In the genomic region with DNA sequence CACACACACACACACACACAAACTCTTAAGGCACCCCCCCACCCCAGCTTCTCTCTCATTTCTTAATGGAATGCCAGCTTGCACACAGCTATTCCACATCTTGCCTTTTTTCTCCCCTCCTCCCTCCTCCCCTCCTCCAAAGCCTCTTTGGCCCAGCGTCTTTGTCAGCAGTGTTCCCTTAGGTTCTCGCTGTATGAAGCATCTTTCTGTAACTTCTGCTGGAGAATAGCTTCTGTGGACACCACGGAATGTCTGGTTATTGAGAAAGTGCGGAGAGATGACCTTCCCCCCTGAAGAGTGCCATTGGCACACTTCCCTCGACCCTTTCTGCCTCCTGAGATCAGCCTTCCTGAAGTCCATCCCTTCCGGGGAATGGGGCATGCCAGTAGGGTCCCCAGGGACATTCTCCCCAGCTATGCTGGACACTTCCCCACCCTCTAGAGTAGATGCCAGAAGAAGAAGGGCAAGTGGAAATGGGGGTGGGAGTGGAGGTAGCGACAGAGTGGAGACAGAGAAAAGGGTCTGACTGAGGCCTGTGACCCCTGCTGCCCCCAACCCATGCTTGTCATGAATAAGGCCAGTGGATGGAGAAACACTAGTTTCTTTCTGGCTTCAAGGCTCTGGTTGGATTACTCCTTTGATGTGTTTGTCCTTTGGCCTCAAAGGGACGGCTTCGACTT, we compare ENCODE assay signal across 21 mouse cellular contexts. TPM values are rescaled to one million over a fixed set of nuclear protein-coding genes. Genes with fewer than 3 reads are reported as not detected.
DNase-seq lines count a peak whose midpoint lies in the region; ATAC-seq and TF ChIP-seq lines count a peak whose summit lies in the region.
"Had no signal": no experiment of that assay in that cellular context is flagged by ENCODE, and none has a peak within 500 bp of the region (broad histone marks: within the 10 kb centered on the region; RNA-seq: fewer than 3 reads in every experiment).

No protein-coding gene starts in this region.

- H3K9ac ChIP-seq in heart, postnatal 0 days (replicated peaks; ENCODE audit: low read depth, low read length), result no peak overlapping the region
- no peak overlapping the region for H3K9ac ChIP-seq in midbrain, embryonic 11.5 days (ENCODE audit: low read length)
- no peak overlapping the region for H3K9ac ChIP-seq in midbrain, embryonic 16.5 days (ENCODE audit: low read depth, low read length)
- H3K9ac ChIP-seq: forebrain, embryonic 15.5 days; heart, embryonic 12.5 days; liver, embryonic 13.5 days; neural tube, embryonic 15.5 days had no signal

- 0 out of 2 replicates have a peak overlapping the region, but pooled peaks have one; percentile 11 for H3K27ac ChIP-seq in heart, postnatal 0 days (ENCODE audit: low read depth)
- H3K27ac ChIP-seq in heart, embryonic 10.5 days, result no peak overlapping the region
- no peak overlapping the region for H3K27ac ChIP-seq in midbrain, embryonic 11.5 days (ENCODE audit: low read depth, low read length)
- no peak overlapping the region for H3K27ac ChIP-seq in midbrain, embryonic 16.5 days (ENCODE audit: low read length)
- H3K27ac ChIP-seq: forebrain, embryonic 15.5 days; kidney, postnatal 0 days; layer of hippocampus, adult 2 months; left cerebral cortex, adult 2 months; liver, embryonic 13.5 days; neural tube, embryonic 15.5 days had no signal

- no peak for ATAC-seq in heart, postnatal 0 days (ENCODE audit: insufficient read depth, low read depth)
- no peak for ATAC-seq in midbrain, embryonic 11.5 days (ENCODE audit: low FRiP score)
- no peak for ATAC-seq in midbrain, embryonic 16.5 days
- ATAC-seq: forebrain, embryonic 15.5 days; inflammation-experienced regulatory T-cells, adult 6 months had no signal

- no peaks in the 10 kb centered on the region for H3K36me3 ChIP-seq in heart, postnatal 0 days (replicated peaks; ENCODE audit: control insufficient read depth, insufficient read depth, low read length)
- H3K36me3 ChIP-seq in heart, embryonic 10.5 days, result no peaks in the 10 kb centered on the region
- no peaks in the 10 kb centered on the region for H3K36me3 ChIP-seq in midbrain, embryonic 11.5 days (ENCODE audit: control insufficient read depth, insufficient read depth, low read length)
- no peaks in the 10 kb centered on the region for H3K36me3 ChIP-seq in midbrain, embryonic 16.5 days (ENCODE audit: control insufficient read depth, insufficient read depth, low read length)
- H3K36me3 ChIP-seq: forebrain, embryonic 15.5 days; heart, embryonic 12.5 days; liver, embryonic 13.5 days; neural tube, embryonic 15.5 days had no signal

- no peak for TF ChIP-seq CTCF in heart, postnatal 0 days (IDR thresholded peaks at IDR 0.05; ENCODE audit: low read depth)

- peak; percentile 72 for DNase-seq in adrenal gland, postnatal 10 days
- DNase-seq in adrenal gland, postnatal 4 days (ENCODE audit: low spot score in 2 of 2), result no peak
- no peak for DNase-seq in heart, postnatal 0 days (ENCODE audit: low spot score)
- no peak for DNase-seq in heart, embryonic 10.5 days (ENCODE audit: low spot score)
- DNase-seq in midbrain, embryonic 11.5 days (ENCODE audit: low spot score, missing footprints), result peak; percentile 74
- DNase-seq in spleen, postnatal 4 days (ENCODE audit: low spot score in 2 of 2), result no peak
- DNase-seq in liver, result no peak
- DNase-seq: cerebellum, adult 11 months; cerebellum, postnatal 14 days; gastrocnemius, postnatal 14 days; liver, embryonic 13.5 days; lung, postnatal 36 days; thymus, adult 2 months had no signal

- no peaks in the 10 kb centered on the region for H3K9me3 ChIP-seq in heart, postnatal 0 days (replicated peaks; ENCODE audit: control insufficient read depth, low read length)
- no peaks in the 10 kb centered on the region for H3K9me3 ChIP-seq in heart, embryonic 10.5 days
- H3K9me3 ChIP-seq in midbrain, embryonic 11.5 days (ENCODE audit: control insufficient read depth, low read length), result no peaks in the 10 kb centered on the region
- no peaks in the 10 kb centered on the region for H3K9me3 ChIP-seq in midbrain, embryonic 16.5 days (replicated peaks; ENCODE audit: control insufficient read depth, low read length, poor library complexity, severe bottlenecking)
- H3K9me3 ChIP-seq: forebrain, embryonic 15.5 days; heart, embryonic 12.5 days; liver, embryonic 13.5 days; neural tube, embryonic 15.5 days had no signal

- no peaks in the 10 kb centered on the region for H3K27me3 ChIP-seq in heart, postnatal 0 days (ENCODE audit: control insufficient read depth, insufficient read depth, low read length)
- no peaks in the 10 kb centered on the region for H3K27me3 ChIP-seq in heart, embryonic 10.5 days (ENCODE audit: insufficient read depth, poor library complexity, severe bottlenecking)
- H3K27me3 ChIP-seq in midbrain, embryonic 11.5 days (ENCODE audit: control insufficient read depth, insufficient read depth, low read length), result no peaks in the 10 kb centered on the region
- H3K27me3 ChIP-seq in midbrain, embryonic 16.5 days (ENCODE audit: control insufficient read depth, insufficient read depth, low read depth, low read length), result no peaks in the 10 kb centered on the region
- H3K27me3 ChIP-seq: forebrain, embryonic 15.5 days; heart, embryonic 12.5 days; liver, embryonic 13.5 days; neural tube, embryonic 15.5 days had no signal

- no peak overlapping the region for H3K4me3 ChIP-seq in heart, postnatal 0 days (ENCODE audit: low read depth, low read length)
- no peak overlapping the region for H3K4me3 ChIP-seq in heart, embryonic 10.5 days
- no peak overlapping the region for H3K4me3 ChIP-seq in midbrain, embryonic 11.5 days (ENCODE audit: low read depth, low read length)
- H3K4me3 ChIP-seq in midbrain, embryonic 16.5 days (ENCODE audit: low read depth, low read length), result no peak overlapping the region
- H3K4me3 ChIP-seq: forebrain, embryonic 15.5 days; heart, embryonic 12.5 days; layer of hippocampus, adult 2 months; left cerebral cortex, adult 2 months; liver, embryonic 13.5 days; neural tube, embryonic 15.5 days had no signal

- TF ChIP-seq EP300 in heart, postnatal 0 days (IDR thresholded peaks at IDR 0.05; ENCODE audit: low read depth), result no peak

- peaks cover 39% of the 10 kb centered on the region for H3K4me1 ChIP-seq in heart, postnatal 0 days (ENCODE audit: control insufficient read depth, insufficient read depth)
- peaks cover 34% of the 10 kb centered on the region for H3K4me1 ChIP-seq in heart, embryonic 10.5 days
- no peaks in the 10 kb centered on the region for H3K4me1 ChIP-seq in midbrain, embryonic 11.5 days (ENCODE audit: control insufficient read depth, insufficient read depth, low read length)
- no peaks in the 10 kb centered on the region for H3K4me1 ChIP-seq in midbrain, embryonic 16.5 days (ENCODE audit: control insufficient read depth, insufficient read depth, low read length)
- H3K4me1 ChIP-seq: forebrain, embryonic 15.5 days; liver, embryonic 13.5 days; neural tube, embryonic 15.5 days had no signal

- no peak overlapping the region for H3K4me2 ChIP-seq in heart, postnatal 0 days (ENCODE audit: low read depth, low read length)
- no peak overlapping the region for H3K4me2 ChIP-seq in midbrain, embryonic 11.5 days
- H3K4me2 ChIP-seq in midbrain, embryonic 16.5 days (ENCODE audit: low read length), result no peak overlapping the region
- H3K4me2 ChIP-seq: forebrain, embryonic 15.5 days; heart, embryonic 12.5 days; liver, embryonic 13.5 days; neural tube, embryonic 15.5 days had no signal

- WGBS in heart, postnatal 0 days, result 60% methylated on average over 9 of the region's 9 CpGs
- WGBS in heart, embryonic 10.5 days, result 68% methylated on average over 9 of the region's 9 CpGs
- WGBS in midbrain, embryonic 11.5 days, result 59% methylated on average over 9 of the region's 9 CpGs
- 61% methylated on average over 9 of the region's 9 CpGs for WGBS in midbrain, embryonic 16.5 days

RNA-seq across cellular contexts. Expression of a gene that starts 39.3 kb away (rescaled TPM):
- total RNA-seq in adrenal gland, postnatal 10 days (2021), result 100 to 1,000 TPM; 101 to 154 TPM
- total RNA-seq in adrenal gland, postnatal 4 days (2021), result 10 to 100 TPM; 80.9 to 94.5 TPM
- 115 and 221 TPM in 2 replicates for total RNA-seq in heart, postnatal 0 days (2014; rRNA removed; ENCODE audit: low replicate concordance)
- polyA plus RNA-seq in heart, postnatal 0 days (2015; fragmentation: Nextera tagmentation; extraction: Ambion mirVana), result 25.3 and 26.0 TPM in 2 replicates
- 52.5 and 54.8 TPM in 2 replicates for polyA plus RNA-seq in heart, embryonic 10.5 days (2016; fragmentation: Nextera tagmentation; extraction: Ambion mirVana)
- 47.0 and 58.0 TPM in 2 replicates for polyA plus RNA-seq in midbrain, embryonic 11.5 days (2014; fragmentation: Nextera tagmentation; extraction: Ambion mirVana)
- polyA plus RNA-seq in midbrain, embryonic 16.5 days (2015; fragmentation: Nextera tagmentation; extraction: Ambion mirVana), result 58.4 and 62.9 TPM in 2 replicates

Comparison
In these comparisons a context has a peak if more than half of its experiments do, and no peak if none do; other contexts are left out.
1. DNase-seq: peak in adrenal gland, postnatal 10 days (single experiment) and midbrain, embryonic 11.5 days (single experiment); none in adrenal gland, postnatal 4 days (0 of 2), heart, postnatal 0 days (single experiment), heart, embryonic 10.5 days (single experiment), spleen, postnatal 4 days (0 of 2) and liver (single experiment).